Mouse (Mus musculus) heart, postnatal 25 days (tissue): Measurements from ENCODE around the gene Cuta. TPM values are rescaled to one million over a fixed set of nuclear protein-coding genes. Genes with fewer than 3 reads are reported as not detected.

Source experiments
- DNase-seq: peaks from one replicate; pipeline ENCODE4 v3.0.0; 2022; ENCODE audit warnings: low spot score
- intact Hi-C: fragments of 180-260 bp; cut with DNase I; formaldehyde crosslinking; loops from one replicate; pipeline ENCODE4 v1.15.1; 2025
- microRNA-seq: library from miRNA; unstranded; fragments of <30 nt; microRNA quantifications from one replicate; pipeline ENCODE4 v1.2.0, GENCODE M21; 2022
- total RNA-seq, 2 experiments: library from RNA; stranded (reverse); gene quantifications; 2 replicates each; pipeline ENCODE4 v1.2.3; 2021

Gene Cuta
- total RNA-seq, 2 experiments from 2014 or later = 91.4 to 92.5 TPM

DNA sequence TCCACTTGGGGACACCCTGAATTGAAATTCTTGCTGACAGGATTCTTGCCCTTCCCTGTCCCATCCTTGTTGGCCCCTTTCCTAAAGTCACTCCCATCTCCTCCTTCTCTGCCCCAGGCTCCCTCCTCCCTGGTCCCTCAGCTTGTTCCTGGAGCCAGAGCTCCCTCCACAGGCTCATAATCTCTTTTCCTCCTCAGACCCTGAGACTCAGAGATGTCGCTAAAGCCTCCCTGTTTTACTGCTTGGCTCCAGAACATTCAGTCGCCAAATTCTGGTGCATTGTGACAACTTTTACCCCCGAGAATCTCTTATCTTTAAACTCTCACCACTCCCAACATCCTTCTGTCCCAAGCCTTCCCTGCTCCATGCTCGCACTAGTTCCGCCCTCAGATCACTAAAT, 35.0 kb downstream of the Cuta start:
- intact Hi-C loops = no loop called here
- DNase-seq = no peak

DNA sequence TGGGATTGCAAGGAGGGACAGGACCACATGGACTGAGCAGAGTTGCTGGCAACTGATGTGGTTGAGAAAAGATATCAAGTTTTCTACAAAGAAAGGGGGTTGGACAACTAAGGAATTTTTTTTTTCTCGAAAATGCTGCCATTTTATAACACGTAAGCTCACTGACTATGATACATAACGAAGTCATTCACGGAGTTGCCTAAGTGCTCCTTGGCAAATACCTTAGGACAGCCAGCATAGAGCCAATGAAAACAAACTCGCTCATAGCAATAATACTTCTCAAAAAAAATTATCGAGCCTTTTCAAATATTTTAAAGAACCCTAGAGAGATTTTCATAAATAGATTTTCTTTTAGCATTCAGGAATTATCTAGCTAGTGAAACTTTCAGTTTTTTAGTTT, 38.5 kb downstream of the Cuta start:
- intact Hi-C loops = no loop called here
- no peak for DNase-seq

- intact Hi-C loops = no loop called here
- DNase-seq = peak; percentile 23
Observed at GRCm38 (mm10) chr17:26895578-26895977, 43.8 kb downstream of the Cuta start.

DNA sequence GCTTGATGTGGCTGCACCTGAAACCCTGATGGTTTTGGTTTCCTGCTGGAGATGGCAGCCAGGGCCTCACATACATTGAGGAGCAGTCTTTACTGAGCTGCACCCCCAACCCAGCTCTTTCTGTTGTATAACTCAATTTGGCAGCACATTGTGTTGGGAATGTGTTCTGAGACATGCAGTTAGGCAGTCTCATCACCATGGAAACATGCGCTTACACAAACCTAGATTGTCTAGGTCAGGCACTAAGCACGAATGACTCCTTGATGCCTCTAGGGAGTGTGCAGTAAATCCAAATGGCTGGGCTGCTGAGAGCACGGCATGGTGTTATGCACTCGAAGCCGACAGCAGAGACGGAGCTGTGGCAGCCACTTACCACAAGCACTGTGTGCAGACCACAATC, 45.0 kb downstream of the Cuta start:
- intact Hi-C loops = no loop called here
- no peak for DNase-seq

DNA sequence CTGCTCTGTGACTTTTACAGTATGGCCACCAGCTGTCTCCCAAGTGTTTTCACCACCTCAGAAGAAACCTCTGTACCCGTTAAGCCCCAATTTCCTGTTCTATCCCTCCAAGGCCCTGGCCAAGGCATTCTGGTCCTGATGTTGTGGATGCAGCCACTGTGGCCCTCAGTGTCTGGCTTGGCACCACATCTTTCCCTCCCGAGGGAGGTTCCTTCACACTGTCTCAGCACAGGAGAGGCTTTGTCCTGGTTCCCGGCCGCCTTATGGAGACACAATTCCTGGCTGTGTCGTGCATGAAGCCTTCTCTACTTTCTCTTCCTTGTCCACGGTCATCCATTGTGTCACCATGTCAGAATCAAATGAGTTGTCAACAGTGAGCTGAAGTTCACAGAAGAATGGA, 45.9 kb downstream of the Cuta start:
- intact Hi-C loops = no loop called here
- no peak for DNase-seq

DNA sequence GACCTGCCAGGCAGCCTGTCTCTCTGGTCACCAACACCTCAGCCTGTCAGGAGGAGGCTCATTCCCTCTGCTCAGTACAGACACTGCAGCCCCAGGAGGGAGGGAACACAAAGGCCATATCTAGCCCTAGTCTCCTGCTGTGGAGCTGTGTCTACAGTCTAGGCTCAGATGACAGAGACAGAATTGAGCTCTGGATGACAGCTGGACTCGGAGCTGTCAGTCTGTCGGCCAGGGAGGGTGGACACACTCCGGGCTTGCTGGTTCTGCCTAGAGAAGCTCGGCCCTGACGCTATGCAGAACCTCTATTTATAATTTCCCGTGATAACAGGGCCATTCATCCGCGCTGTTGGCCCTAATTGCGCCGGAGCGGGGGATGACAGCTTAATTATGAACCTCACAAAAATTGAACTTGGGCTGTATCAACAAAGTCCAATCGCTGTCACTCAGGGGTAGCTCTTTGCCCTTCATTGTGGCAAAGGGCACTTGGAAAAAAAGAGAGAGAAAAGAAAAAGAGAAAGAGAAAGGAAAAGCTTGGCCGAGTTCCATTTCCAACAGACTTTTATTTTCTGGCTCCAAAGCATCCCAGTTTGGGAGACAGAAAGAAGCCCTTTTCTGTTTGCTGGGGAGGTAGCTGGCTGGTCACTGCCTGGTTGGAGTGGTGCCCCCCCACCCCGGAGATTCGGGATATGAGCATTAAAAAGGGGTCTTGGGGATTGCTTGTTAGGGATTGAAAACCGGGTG, 46.6 kb downstream of the Cuta start:
- intact Hi-C loops = no loop called here
- DNase-seq = peak; percentile 19

- intact Hi-C loops = loop anchor here (2.0 to 5.0 kb wide), 2 partner anchors 93 to 426 kb away; no protein-coding TSS in a partner anchor
- no peak for DNase-seq
Observed at GRCm38 (mm10) chr17:26887926-26888325, 51.4 kb downstream of the Cuta start.

GRCm38 (mm10) chr17:26886047-26886749, 53.2 kb downstream of the Cuta start:
- intact Hi-C loops = loop anchor here (2.0 to 5.0 kb wide), 2 partner anchors 91 to 424 kb away; no protein-coding TSS in a partner anchor
- DNase-seq = peak; percentile 72

- intact Hi-C loops = loop anchor here (1.0 to 5.0 kb wide), 2 partner anchors 223 to 423 kb away; no protein-coding TSS in a partner anchor
- peak; percentile 72 for DNase-seq
Observed at GRCm38 (mm10) chr17:26884995-26885926, 54.1 kb downstream of the Cuta start.

Small RNA genes within 50 kb of the gene (microRNA-seq; reads per million reads assigned to microRNA genes)
- gene Gm27775 = not detected
- gene Mir3083 = 1.7 reads per million
- gene Mir6968 = 1.9 reads per million

Other genes with a start within 250 kb of the Cuta start
- 10 to 100 TPM; 65.4 to 72.4 TPM for gene Crebrf, start 223.9 kb downstream of the Cuta start, total RNA-seq
- gene Bnip1, start 158.5 kb downstream of the Cuta start, total RNA-seq = 10 to 100 TPM; 26.3 to 28.3 TPM
- 10 to 100 TPM; 79.5 to 91.8 TPM for gene Nkx2-5, start 94.6 kb downstream of the Cuta start, total RNA-seq
- under 1 TPM; 0.44 to 0.48 TPM for gene Kifc5b, start 22.5 kb downstream of the Cuta start, total RNA-seq
- gene Phf1, start 6.5 kb downstream of the Cuta start, total RNA-seq = 10 to 100 TPM; 10.8 to 12.3 TPM
- gene Syngap1, start 1.7 kb upstream of the Cuta start, total RNA-seq = 1 to 10 TPM; 5.3 to 5.5 TPM
- 1 to 10 TPM; 2.9 to 3.8 TPM for gene Zbtb9, start 33.6 kb upstream of the Cuta start, total RNA-seq
- 10 to 100 TPM; 18.2 to 24.2 TPM for gene Bak1, start 89.4 kb upstream of the Cuta start, total RNA-seq
- 1 to 10 TPM; 4.6 to 6.8 TPM for gene Itpr3, start 117.7 kb upstream of the Cuta start, total RNA-seq
- gene Uqcc2, start 194.3 kb upstream of the Cuta start, total RNA-seq = 100 to 1,000 TPM; 323 to 335 TPM
- 1 to 10 TPM; 8.6 to 9.4 TPM for gene Ip6k3, start 228.2 kb upstream of the Cuta start, total RNA-seq